Mouse (Mus musculus) left cerebral cortex, postnatal 36 days (tissue): Measurements from ENCODE around the gene Fev. TPM values are rescaled to one million over a fixed set of nuclear protein-coding genes. Genes with fewer than 3 reads are reported as not detected.

Experiments used
- DNase-seq, 2 experiments: peaks; one replicate each; pipeline ENCODE4 v3.0.0; 2021 to 2022; ENCODE audit warnings: low spot score in 2 of 2, mixed read lengths in 1 of 2
- intact Hi-C: fragments of 180-260 bp; cut with DNase I; formaldehyde crosslinking; loops from one replicate; pipeline ENCODE4 v1.15.1; 2025
- microRNA-seq: library from miRNA; unstranded; fragments of <30 nt; microRNA quantifications from one replicate; pipeline ENCODE4 v1.2.0, GENCODE M21; 2022
- total RNA-seq, 2 experiments: library from RNA; stranded (reverse); gene quantifications; 2 replicates each; pipeline ENCODE4 v1.2.3; 2021

Fev gene
- total RNA-seq, 2 experiments from 2014 or later: not detected

GRCm38 (mm10) chr1:74846341-74846740, 38.9 kb downstream of the Fev start:
- intact Hi-C loops: no loop called here
- no peak for DNase-seq

- intact Hi-C loops: no loop called here
- DNase-seq: no peak
Measured at GRCm38 (mm10) chr1:74843090-74843489, 42.1 kb downstream of the Fev start.

GRCm38 (mm10) chr1:74833255-74833654, 52.0 kb downstream of the Fev start:
- DNase-seq: no peak
- intact Hi-C loops: no loop called here

Small RNA genes lying within 50 kb of the gene (microRNA-seq; reads per million reads assigned to microRNA genes)
- 157 reads per million, percentile 61 among the genes with 10 or more reads in this experiment for gene Mir375

Other genes starting within 250 kb of the Fev start
- 10 to 100 TPM; 15.1 to 33.5 TPM for gene Ttll4, start 223.7 kb downstream of the Fev start, total RNA-seq
- gene Cyp27a1, start 171.8 kb downstream of the Fev start, total RNA-seq: 1 to 10 TPM; 2.3 to 3.3 TPM
- gene Prkag3, start 136.2 kb downstream of the Fev start, total RNA-seq: under 1 TPM in 1 of 2 experiments, not detected in 1; 0.14 TPM
- gene Wnt6, start 113.5 kb downstream of the Fev start, total RNA-seq: 1 to 10 TPM; 1.4 to 4.0 TPM
- 10 to 100 TPM in 1 of 2 experiments, 1 to 10 TPM in 1; 8.5 to 12.7 TPM for gene Wnt10a, start 93.9 kb downstream of the Fev start, total RNA-seq
- gene Cdk5r2, start 30.5 kb downstream of the Fev start, total RNA-seq: 100 to 1,000 TPM; 384 to 481 TPM
- 1 to 10 TPM in 1 of 2 experiments, not detected in 1; 1.2 TPM for gene Cryba2, start 7.7 kb upstream of the Fev start, total RNA-seq
- 1 to 10 TPM; 1.7 to 2.6 TPM for gene Cfap65, start 50.2 kb upstream of the Fev start, total RNA-seq
- gene Ihh, start 66.3 kb upstream of the Fev start, total RNA-seq: under 1 TPM; 0.37 to 0.48 TPM
- gene Nhej1, start 239.8 kb upstream of the Fev start, total RNA-seq: 1 to 10 TPM; 1.7 to 3.4 TPM
- gene Slc23a3, start 248.5 kb upstream of the Fev start, total RNA-seq: under 1 TPM; 0.84 to 0.88 TPM